Mouse (Mus musculus): ENCODE data around the gene Car9.
"Not testable (repeated sequence)": the region's sequence is repeated elsewhere in the genome, so short reads cannot be mapped to it uniquely, and the experiment has no call there.

Gene Car9

GRCm38 (mm10) chr4:43506536-43507185, at the start of gene Car9:
TSS of gene Car9 (plus strand) at chr4:43506966.
- peak in 1 of 2 experiments; percentile 49 for DNase-seq (ENCODE audit: low spot score in 2 of 2)

DNA sequence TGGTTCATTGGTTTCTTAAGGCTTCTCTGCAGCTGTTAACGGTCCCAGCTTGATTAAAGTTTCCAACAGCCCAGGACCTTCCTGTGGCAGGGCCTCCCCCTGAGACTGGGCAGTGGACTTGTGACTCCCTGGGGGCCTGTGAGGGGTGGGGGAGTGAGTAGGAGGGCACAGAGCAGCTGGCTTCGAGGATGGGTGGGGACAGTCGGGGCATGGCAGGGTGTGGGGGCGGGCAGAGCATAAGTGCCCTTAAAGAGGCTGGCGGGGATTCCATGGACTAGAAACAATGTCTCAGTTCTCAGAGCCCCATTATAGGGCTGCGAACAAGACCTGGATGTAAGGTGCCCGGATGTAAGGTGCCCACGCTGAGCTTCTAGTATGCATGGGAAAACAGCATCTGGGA, 49.6 kb upstream of the Car9 start:
- no peak for DNase-seq (ENCODE audit: low spot score in 2 of 2)

DNA sequence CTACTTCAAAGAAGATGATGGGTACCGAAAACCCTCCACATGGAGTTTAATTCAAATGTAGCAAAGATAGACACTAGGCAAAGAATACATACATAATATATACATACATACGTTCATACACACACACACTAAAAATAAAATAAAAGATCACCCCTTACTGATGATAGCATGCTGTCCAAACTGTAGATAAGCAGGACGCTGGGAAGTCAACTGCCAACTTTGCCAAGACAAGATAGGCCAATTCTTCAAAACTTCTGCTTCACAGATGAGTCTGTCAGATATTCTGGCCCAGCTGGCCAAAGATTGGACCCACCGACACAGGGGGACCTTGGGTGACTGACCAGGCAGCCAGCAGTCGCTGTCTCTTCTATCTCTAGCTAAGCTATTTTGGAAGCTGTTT, 43.7 kb upstream of the Car9 start:
- no peak for DNase-seq (ENCODE audit: low spot score in 2 of 2)

GRCm38 (mm10) chr4:43465935-43466334, 40.8 kb upstream of the Car9 start:
- no peak for DNase-seq (ENCODE audit: low spot score in 2 of 2)

GRCm38 (mm10) chr4:43466872-43467271, 39.9 kb upstream of the Car9 start:
- DNase-seq (ENCODE audit: low spot score in 2 of 2), result no peak

DNA sequence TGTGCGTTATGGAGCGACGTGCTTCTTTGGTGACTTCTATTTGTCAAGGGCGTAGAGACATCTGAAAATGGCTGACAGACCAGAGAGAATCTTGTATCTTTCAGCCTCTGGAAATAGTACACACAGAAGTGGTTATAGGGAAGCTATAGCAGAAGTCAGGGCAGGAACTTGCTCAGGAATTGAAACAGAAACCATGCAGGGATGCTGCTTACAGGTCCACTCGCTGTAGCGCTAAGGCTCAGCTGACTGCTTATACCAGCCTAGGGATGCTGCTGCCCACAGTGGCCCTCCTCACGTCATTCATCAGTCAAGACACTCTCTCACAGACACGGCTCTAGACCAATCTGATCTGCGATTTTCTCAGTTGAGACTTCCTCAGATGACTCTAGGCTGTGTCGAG, 36.5 kb upstream of the Car9 start:
- no peak for DNase-seq (ENCODE audit: low spot score in 2 of 2)

GRCm38 (mm10) chr4:43473636-43474035, 33.1 kb upstream of the Car9 start:
- DNase-seq (ENCODE audit: low spot score in 2 of 2), result no peak

DNA sequence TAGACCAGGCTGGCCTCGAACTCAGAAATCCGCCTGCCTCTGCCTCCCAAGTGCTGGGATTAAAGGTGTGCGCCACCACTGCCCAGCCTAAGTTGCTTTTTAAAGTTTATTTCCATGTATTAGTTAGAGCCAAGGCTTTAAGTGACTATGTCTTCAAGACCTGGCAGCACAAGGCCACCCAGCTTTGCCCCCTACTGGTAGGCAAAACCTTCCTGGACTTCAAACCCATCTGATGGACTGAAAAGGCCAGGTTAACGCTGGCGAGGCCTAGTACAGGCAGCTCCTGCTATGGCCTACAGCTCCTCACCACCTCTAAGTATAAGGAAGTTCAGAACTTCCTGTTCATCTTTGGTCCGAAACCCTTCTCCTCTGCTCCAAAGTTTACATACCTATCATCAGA, 30.2 kb upstream of the Car9 start:
- no peak for DNase-seq (ENCODE audit: low spot score in 2 of 2)

DNA sequence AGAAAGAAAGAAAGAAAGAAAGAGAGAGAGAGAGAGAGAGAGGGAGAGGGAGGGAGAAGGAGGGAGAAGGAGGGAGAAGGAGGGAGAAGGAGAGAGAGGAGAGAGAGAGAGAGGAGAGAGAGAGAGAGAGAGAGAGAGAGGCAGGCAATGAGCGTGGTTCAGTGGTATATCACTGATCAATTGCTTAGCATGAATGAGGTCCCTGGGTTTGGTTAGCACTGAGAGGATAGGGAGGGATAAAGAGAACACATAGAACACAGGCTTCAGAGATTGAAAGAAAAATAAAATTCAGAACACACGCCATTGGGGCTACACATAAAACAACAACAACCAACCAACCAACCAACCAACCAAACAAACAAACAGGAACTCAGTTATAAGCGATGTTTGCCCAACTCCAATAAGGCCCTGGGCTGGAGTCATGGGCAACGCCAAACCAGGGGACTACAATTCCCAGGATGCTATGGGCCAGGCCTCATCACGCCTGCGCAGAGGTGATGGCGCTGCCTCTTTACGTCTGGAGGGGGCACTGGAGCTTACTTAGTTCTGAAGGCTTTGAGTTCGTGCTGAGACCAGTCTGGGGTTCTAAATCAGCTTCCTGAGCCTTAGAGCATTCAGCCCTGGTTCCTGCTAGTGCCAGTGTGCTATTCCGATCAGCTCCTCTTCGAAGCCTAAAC, 28.8 kb upstream of the Car9 start:
- DNase-seq (ENCODE audit: low spot score in 2 of 2), result peak; percentile 59 to 72

DNA sequence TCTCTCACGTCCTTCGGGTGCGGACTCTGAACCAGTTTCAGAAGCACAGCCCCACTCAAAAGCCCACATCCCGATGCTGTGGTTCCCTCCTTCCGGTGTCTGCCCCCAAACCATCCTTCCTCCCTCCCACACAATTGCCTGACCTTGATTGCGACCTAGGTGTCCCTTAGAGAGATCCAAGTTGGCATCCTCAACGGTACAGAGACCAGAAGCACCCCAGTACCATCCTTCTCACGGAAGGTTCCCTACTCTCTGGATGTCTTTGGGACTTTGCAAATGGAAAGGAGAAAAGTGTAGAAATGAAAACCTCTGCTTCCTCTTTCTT, 28.3 kb upstream of the Car9 start:
- DNase-seq (ENCODE audit: low spot score in 2 of 2), result no peak

DNA sequence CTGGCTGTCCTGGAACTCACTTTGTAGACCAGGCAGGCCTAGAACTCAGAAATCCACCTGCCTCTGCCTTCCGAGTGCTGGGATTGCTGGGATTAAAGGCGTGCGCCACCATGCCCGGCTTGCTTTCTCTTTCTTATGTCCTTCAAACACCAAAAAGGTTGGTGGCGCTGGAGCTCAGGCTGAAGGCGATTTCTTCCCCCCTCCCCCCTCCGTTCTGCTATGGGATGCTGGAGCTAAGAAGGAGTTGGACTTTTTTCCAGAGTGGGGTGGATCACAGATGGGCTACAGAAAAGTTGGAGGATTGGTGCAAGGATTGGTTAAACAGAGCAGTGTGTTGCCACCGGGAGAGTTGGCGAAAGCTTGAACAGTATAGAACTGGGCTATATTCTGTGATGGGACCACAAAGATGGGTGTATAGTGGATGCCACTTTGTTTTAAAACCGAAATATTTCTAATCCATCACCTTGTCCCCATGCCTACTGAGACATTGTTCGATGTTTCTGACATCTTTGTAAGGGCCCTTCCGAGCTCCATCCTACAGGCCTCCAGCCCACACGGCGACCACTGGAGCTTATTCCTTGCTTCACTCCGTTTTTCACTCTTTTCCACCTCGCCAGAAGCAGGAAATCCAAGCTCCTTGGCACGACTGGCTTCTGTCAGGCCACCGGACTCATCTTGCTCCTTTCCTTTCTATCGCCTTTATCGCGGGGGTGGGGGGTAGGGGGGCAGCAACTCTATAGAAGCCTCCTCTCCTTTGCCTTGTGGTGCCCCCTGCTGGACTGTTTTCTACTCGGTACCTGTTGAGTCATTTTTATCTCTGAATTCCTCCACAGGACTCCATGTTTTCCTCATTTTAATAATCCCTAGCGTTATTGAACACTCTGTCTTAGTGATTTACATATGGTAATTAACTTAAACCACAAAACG, 27.6 kb upstream of the Car9 start:
- peak in 1 of 2 experiments; percentile 65 for DNase-seq (ENCODE audit: low spot score in 2 of 2)

GRCm38 (mm10) chr4:43480985-43481384, 25.8 kb upstream of the Car9 start:
- DNase-seq (ENCODE audit: low spot score in 2 of 2), result no peak

- DNase-seq (ENCODE audit: low spot score in 2 of 2), result no peak
Observed at GRCm38 (mm10) chr4:43481894-43482456, 24.8 kb upstream of the Car9 start.

DNA sequence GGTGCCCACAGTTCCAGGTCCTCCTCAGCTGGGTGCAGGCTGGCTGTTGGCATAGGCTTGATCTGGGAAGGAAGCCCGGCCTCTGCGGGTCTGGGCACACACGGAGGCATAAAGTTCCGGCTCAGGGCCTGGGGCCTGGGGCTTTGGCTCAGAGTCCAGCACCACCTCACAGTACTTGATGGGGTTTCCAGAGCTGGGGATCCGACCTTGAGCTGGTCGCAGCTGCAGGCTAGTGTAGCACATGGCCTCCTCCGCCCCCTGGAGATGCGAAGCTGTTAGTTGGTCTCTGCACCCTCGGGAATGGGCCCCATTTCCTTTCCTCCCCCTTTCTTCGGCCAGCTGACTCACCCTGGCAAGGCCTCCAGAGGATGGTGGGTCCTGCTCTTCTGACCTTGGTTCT, 24.2 kb upstream of the Car9 start:
- DNase-seq (ENCODE audit: low spot score in 2 of 2), result no peak

DNA sequence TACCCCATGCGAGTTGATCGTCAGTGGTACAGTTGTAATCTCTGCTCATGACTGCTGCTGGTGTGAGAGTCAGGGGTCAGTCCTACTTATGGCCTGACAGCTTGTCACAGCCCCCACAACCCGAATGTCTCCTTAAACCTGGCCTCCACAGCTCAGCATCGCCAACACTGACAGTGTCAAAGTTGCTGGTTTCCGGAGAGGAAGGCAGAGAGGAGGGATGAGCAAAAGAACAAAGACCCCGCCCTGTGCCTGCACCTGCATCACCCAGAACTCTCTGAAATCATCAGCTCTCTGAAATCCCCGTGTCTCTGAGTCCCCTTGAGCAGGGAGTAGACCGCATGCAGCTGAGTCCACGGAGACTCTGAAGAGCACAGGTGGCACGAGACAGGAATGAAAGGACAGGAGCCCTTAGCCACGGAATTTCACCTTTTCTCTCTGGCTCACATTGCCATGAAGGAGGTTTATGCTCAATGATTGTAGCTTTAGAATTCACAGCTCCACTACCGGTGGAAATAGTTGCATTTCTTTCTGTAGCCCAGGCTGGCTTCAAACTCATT, 23.2 kb upstream of the Car9 start, which contains the start of gene Sit1:
Gene Sit1 (minus strand): TSS at position 200 of the 557 bp plus-strand sequence.
- DNase-seq (ENCODE audit: low spot score in 2 of 2), result no peak

DNA sequence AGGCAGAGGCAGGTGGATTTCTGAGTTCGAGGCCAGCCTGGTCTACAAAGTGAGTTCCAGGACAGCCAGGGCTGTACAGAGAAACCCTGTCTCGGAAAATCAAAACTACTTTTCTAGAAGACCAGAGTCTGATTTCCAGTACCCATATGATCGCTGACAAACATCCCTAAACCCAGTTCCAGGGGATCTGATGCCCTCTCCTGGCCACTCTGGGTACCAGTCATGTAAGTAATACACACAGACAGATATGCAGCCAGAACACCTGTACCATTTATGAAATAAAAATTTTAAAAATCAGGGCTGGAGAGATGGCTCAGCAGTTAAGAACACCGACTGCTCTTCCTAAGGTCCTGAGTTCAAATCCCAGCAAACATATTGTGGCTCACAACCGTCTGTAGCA, 21.1 kb upstream of the Car9 start:
- not testable (repeated sequence) for DNase-seq (ENCODE audit: low spot score in 2 of 2)

DNA sequence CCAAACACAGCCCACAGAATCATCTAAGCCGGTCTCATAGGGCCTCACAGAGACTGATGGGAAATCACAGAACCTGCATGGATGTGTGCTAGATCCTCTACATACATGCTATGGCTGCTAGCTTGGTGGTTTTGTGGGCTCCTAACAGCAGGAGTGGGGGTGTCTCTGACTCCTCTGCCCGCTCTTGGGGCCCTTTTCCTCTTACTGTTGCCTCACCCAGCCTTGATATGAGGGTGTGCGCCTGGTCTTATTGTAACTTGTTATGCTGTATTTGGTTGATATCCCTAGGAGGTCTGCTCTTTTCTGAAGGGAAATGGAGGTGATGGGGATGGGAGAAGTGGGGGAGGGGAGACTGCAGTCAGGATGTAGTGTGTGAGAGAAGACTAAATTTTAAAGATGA, 17.2 kb upstream of the Car9 start:
- no peak for DNase-seq (ENCODE audit: low spot score in 2 of 2)

GRCm38 (mm10) chr4:43490801-43491200, 16.0 kb upstream of the Car9 start:
- no peak for DNase-seq (ENCODE audit: low spot score in 2 of 2)

- no peak for DNase-seq (ENCODE audit: low spot score in 2 of 2)
Observed at GRCm38 (mm10) chr4:43492101-43492820, 14.5 kb upstream of the Car9 start.

DNA sequence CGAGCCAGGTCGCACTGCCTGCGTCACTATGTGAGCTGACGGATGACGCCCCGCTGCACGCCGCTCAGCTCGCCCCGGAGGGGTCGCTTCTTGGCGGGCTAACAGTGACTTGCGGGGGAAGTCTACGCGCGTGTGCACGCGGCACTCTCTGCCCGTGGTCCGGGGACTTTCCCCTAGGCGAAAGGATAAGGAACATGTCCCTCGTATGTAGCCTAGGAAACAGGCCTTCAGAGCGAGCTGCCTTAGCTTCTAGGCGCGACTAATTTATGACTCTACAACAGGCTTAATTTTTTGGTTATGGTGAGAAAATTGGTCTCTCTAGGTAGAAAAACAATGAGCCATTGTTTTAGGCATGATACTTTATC, 14.0 kb upstream of the Car9 start, which contains the start of gene Ccdc107:
Gene Ccdc107 (plus strand): TSS at position 80 of the 365 bp plus-strand sequence.
- peak; percentile 68 to 89 for DNase-seq (ENCODE audit: low spot score in 2 of 2)

- peak; percentile 97 to 98 for DNase-seq (ENCODE audit: low spot score in 2 of 2)
Observed at GRCm38 (mm10) chr4:43493186-43493845, 13.4 kb upstream of the Car9 start.

Data from cerebellum, postnatal 4 days (tissue).